Mouse (Mus musculus) retina, postnatal 7 days (tissue): ENCODE measurements around the gene P3h3.
"Not testable (repeated sequence)": the region's sequence is repeated elsewhere in the genome, so short reads cannot be mapped to it uniquely, and the experiment has no call there.

ENCODE experiments used
- DNase-seq: peaks from one replicate; pipeline ENCODE4 v3.0.0-alpha.2; 2012; ENCODE audit warnings: low read depth, low spot score

The P3h3 gene

GRCm38 (mm10) chr6:124831199-124831598 lies 26.4 kb downstream of the P3h3 start:
- not testable (repeated sequence) for DNase-seq

GRCm38 (mm10) chr6:124829799-124830700 lies 27.5 kb downstream of the P3h3 start:
- DNase-seq, result peak; percentile 87

- peak; percentile 100 for DNase-seq
Observed at GRCm38 (mm10) chr6:124828868-124829798, 28.4 kb downstream of the P3h3 start, which contains the start of the genes Usp5 and Cdca3. Gene Usp5 (minus strand): TSS chr6:124829484. Gene Cdca3 (plus strand): TSS chr6:124829547.

GRCm38 (mm10) chr6:124828101-124828592 lies 29.4 kb downstream of the P3h3 start:
- no peak for DNase-seq

- DNase-seq, result no peak
Observed at GRCm38 (mm10) chr6:124822049-124822448, 35.5 kb downstream of the P3h3 start.

- DNase-seq, result no peak
Observed at GRCm38 (mm10) chr6:124820891-124821290, 36.7 kb downstream of the P3h3 start.

GRCm38 (mm10) chr6:124817971-124818370 lies 39.6 kb downstream of the P3h3 start:
- no peak for DNase-seq

- no peak for DNase-seq
Observed at GRCm38 (mm10) chr6:124817563-124817962, 40.0 kb downstream of the P3h3 start.

- no peak for DNase-seq
Observed at GRCm38 (mm10) chr6:124817125-124817524, 40.4 kb downstream of the P3h3 start.

- no peak for DNase-seq
Observed at GRCm38 (mm10) chr6:124816611-124817010, 40.9 kb downstream of the P3h3 start.

GRCm38 (mm10) chr6:124814858-124815774 lies 42.4 kb downstream of the P3h3 start:
- DNase-seq, result no peak

GRCm38 (mm10) chr6:124814448-124814847 lies 43.1 kb downstream of the P3h3 start:
- DNase-seq, result no peak

GRCm38 (mm10) chr6:124813933-124814332 lies 43.6 kb downstream of the P3h3 start, which contains the start of gene Tpi1:
Gene Tpi1 (minus strand): TSS chr6:124814296.
- peak; percentile 84 for DNase-seq

- peak; percentile 44 for DNase-seq
Observed at GRCm38 (mm10) chr6:124813496-124813895, 44.1 kb downstream of the P3h3 start.

GRCm38 (mm10) chr6:124812848-124813247 lies 44.7 kb downstream of the P3h3 start:
- DNase-seq, result no peak

- DNase-seq, result no peak
Observed at GRCm38 (mm10) chr6:124811701-124812560, 45.6 kb downstream of the P3h3 start.

- no peak for DNase-seq
Observed at GRCm38 (mm10) chr6:124811403-124811665, 46.2 kb downstream of the P3h3 start.

GRCm38 (mm10) chr6:124810566-124811402 lies 46.8 kb downstream of the P3h3 start:
- not testable (repeated sequence) for DNase-seq
